Mouse (Mus musculus): ENCODE data around the gene Cfap46. TPM values are rescaled to one million over a fixed set of nuclear protein-coding genes. Genes with fewer than 3 reads are reported as not detected.

Gene Cfap46
- 1 to 10 TPM; 1.8 to 3.5 TPM for total RNA-seq (2021)

DNA sequence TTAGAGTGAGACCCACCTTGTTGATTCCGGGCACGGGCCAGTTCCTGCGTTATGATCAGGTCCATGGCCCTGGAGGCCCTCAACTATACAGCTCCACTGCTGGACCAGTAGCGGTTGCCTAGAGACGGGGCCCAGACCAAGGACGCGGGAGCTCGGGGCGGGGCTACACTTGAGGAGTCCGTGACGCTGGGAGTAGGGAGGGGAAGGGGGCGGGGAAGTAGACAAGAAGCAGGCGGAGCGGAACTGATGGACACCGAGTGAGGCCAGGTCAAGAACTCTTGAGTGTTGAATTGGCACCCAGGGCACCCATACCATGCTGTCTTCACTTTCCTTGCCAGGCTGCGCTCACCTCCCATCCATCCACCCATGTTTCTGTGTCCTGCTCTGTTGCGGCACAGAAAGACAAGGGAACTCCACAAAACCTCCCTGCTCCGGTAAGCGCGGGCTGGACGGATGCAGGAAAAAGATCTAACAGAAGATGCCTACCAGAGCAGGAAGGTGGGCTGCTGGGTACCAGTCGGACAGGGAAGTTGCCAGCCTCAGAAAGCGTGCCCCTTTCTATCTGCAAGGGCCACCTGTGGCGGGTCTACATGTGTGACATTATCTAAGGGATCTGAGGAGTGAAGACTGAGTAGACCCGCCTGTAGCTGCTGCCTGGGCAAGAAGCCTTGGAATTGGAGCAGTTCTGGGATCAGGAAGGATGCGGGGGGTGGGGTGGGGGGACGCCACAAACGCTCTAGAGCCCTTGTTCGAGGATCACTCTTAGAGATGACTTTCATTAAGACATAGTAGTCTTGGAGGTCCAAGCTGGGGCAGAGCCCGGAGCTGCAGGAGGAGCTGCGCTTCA is at the start of gene Cfap46:
Gene Cfap46 (minus strand): TSS at position 112 of the 847 bp plus-strand sequence.
- peak; percentile 47 to 54 for DNase-seq (ENCODE audit: extremely low spot score in 1 of 2, low spot score in 1 of 2)

GRCm38 (mm10) chr7:139731276-139731696 is 47.7 kb upstream of the Cfap46 start:
- DNase-seq (ENCODE audit: extremely low spot score in 1 of 2, low spot score in 1 of 2), result no peak

- no peak for DNase-seq (ENCODE audit: extremely low spot score in 1 of 2, low spot score in 1 of 2)
Measured at GRCm38 (mm10) chr7:139727072-139727471, 43.5 kb upstream of the Cfap46 start.

DNA sequence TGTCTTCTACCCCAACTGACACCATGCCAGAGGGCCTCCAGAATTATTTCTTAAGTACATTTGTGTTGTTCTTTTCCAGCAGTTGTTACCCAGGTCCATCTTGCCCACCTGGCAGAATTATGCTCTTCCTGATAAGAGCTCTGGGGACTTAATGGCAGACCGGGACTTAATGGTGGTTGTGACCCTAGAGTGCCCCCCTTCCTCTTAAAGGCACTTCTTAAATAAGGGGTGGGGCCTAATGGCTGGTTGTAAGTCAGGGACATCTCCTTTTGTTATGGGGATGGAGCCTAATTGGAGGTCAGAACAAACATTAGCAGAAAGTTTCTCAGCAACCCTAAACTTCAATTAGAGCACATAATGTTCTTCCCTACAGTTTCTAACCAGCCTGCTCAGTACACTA is 42.0 kb upstream of the Cfap46 start:
- DNase-seq (ENCODE audit: extremely low spot score in 1 of 2, low spot score in 1 of 2), result no peak

DNA sequence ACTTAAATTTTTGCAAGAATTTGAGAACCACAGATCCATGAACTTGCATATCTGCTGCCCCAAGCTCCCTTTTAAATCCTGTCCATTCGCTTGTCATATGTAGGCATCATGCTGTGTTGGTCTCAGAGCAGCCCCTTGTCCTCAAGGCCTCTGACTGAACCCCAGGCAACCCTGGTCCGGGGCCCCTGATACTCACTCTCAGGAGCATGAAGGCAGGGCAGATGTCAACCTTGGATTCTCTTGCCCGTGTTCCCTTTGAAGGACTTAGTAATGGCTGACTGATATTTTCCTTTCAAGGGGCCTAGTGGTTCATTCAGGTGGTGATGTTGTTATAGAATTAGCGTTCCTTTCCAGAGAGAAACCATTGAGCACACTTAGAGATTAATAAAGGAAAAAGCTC is 40.4 kb upstream of the Cfap46 start:
- no peak for DNase-seq (ENCODE audit: extremely low spot score in 1 of 2, low spot score in 1 of 2)

DNA sequence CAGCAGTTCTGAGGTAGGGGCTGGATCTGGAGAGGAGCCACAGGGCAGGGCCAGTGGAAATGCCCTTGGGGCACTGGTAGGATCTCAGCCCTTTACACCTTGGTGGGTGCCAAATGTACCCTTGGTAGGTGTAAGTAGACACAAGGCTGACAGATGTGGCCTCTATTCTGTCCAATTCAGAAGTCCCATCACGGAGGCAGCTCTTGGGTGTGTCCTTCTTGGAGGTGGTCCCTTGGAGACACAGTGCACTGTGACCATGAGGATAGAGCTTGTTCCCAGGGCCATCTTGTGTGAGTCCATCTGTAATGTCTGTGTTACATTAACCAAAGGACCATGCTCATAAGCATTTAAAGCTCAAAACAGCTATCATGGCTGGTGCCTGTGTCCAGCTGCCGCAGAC is 37.6 kb upstream of the Cfap46 start:
- DNase-seq (ENCODE audit: extremely low spot score in 1 of 2, low spot score in 1 of 2), result no peak

- no peak for DNase-seq (ENCODE audit: extremely low spot score in 1 of 2, low spot score in 1 of 2)
Measured at GRCm38 (mm10) chr7:139717781-139718180, 34.2 kb upstream of the Cfap46 start.

DNA sequence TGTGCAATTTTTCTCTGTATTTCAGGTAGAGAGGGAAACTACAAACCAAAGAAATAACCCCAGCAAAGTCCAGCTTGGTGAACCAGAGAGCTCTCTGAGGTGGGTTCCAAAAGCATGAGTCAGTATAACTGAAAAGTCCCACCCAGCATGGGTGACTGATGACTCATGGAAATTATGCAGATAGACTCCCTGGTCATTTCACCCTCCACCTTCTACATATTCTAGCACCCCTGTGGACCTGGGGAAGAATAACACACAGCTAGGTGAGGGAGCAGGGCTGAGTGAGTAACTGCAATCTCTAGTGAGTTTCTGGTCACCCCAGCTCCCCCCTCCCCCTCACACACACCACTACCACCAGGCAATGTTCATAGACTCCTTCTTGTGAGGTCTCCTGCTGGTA is 28.2 kb upstream of the Cfap46 start:
- DNase-seq (ENCODE audit: extremely low spot score in 1 of 2, low spot score in 1 of 2), result no peak

DNA sequence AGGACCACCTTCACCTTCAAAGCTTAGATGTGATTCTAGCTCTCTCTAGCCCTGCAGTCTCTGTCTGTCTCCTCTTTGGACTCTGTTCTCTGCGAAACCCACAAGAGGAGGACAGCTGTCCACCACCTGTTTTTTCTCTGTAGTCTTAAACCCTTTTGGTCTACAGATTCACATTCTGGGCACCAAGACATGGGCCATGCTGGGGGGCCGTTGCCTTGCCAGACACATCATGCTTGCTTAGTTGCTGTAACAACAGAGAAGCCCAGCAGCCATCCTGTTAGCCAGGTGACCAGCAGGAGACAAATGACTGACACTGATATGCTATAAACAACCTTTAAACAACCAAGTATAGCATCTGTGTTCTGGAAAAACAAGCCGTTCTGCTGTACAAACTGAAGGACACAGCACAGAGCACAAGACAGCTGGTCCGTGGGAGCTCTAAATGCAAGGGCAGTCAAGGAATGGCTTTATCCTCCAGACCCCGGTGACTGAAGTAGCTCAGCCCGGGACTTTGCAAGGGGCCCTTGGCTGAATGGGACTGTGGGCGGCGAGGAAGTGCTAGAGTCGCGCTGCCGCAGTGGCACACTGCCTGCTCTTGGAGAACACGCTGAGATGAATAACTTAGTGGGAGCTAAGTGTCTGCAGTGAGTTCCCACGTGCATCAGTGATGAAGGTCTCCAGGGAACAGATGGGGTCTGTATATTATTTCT is 22.9 kb upstream of the Cfap46 start:
- peak in 1 of 2 experiments; percentile 32 for DNase-seq (ENCODE audit: extremely low spot score in 1 of 2, low spot score in 1 of 2)

DNA sequence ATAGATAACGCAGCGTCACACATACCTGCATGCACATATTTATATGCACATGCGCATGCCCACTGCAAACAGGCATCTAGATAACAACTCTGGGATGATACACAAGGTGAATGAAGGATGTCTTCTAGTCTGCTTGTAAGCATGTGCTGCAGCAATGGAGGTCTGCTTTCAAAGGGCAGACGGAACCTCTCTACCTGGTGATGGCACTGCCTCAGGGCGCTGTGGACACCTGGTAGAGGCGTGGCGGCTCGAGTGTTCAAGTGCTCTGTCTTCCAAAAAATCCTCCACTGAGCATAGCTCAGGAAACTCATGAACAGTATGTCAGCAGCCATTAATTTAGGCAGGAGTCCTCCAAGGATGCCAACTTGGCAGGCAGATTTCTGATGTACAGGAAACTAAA is 22.2 kb upstream of the Cfap46 start:
- no peak for DNase-seq (ENCODE audit: extremely low spot score in 1 of 2, low spot score in 1 of 2)

- no peak for DNase-seq (ENCODE audit: extremely low spot score in 1 of 2, low spot score in 1 of 2)
Measured at GRCm38 (mm10) chr7:139705081-139705480, 21.5 kb upstream of the Cfap46 start.

GRCm38 (mm10) chr7:139703826-139704199 is 20.2 kb upstream of the Cfap46 start:
- DNase-seq (ENCODE audit: extremely low spot score in 1 of 2, low spot score in 1 of 2), result no peak

DNA sequence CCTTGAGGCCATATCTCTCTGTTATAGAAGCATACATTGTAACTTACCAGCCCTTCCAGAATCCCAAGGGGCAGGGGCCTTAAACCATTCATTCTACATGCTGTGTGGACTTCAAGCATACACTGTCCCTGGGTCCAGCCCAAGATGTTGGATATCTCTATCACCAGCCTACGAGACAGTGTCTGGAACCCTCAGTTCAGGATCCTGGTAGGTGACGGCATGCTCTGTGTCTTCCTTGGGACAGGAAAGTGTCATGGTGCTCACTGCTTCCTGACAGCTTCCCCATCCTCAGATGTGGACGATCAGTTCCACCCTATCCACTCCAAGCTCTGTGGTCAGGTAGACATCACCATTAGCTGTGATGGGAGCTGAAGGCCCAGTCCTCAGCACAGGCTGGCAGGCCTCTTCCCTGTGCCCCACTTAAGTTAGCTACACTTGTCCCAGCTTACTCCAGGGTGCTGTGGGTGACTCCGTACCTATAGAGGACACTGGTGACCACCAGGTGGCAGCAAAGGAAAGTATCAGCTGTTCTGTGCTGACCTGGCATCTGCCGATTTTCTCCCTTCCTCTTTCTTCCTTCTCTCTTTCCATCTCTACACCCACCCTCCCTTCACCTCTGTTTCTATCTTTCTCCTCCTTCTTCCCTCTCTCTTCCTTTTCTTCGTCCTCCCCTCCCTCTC is 19.7 kb upstream of the Cfap46 start:
- DNase-seq (ENCODE audit: extremely low spot score in 1 of 2, low spot score in 1 of 2), result peak; percentile 73 to 96

- DNase-seq (ENCODE audit: extremely low spot score in 1 of 2, low spot score in 1 of 2), result no peak
Measured at GRCm38 (mm10) chr7:139701651-139702301, 18.2 kb upstream of the Cfap46 start.

- peak; percentile 38 to 48 for DNase-seq (ENCODE audit: extremely low spot score in 1 of 2, low spot score in 1 of 2)
Measured at GRCm38 (mm10) chr7:139692641-139693294, 9.2 kb upstream of the Cfap46 start.

- DNase-seq (ENCODE audit: extremely low spot score in 1 of 2, low spot score in 1 of 2), result no peak
Measured at GRCm38 (mm10) chr7:139692211-139692610, 8.6 kb upstream of the Cfap46 start.

- no peak for DNase-seq (ENCODE audit: extremely low spot score in 1 of 2, low spot score in 1 of 2)
Measured at GRCm38 (mm10) chr7:139685336-139685735, 1.7 kb upstream of the Cfap46 start.

DNA sequence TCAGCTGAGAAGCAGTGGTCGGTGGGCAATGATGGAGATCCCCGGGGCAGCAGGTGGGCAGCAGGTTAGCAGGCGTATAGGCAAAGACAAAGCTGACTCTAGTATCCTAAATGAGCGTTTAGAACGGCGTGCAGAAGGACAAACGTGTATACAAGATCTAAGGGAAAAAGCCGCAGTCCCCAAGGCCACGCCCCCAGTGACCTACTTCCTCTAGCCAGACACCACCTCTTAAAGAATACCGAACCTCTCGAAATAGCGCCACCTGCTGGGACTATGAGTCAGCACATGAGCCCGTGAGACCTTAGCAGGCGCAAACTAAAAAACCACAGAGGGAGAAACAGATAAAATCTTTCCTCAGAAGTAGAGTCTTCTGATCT is 924 bp upstream of the Cfap46 start:
- DNase-seq (ENCODE audit: extremely low spot score in 1 of 2, low spot score in 1 of 2), result peak; percentile 66 to 87

DNA sequence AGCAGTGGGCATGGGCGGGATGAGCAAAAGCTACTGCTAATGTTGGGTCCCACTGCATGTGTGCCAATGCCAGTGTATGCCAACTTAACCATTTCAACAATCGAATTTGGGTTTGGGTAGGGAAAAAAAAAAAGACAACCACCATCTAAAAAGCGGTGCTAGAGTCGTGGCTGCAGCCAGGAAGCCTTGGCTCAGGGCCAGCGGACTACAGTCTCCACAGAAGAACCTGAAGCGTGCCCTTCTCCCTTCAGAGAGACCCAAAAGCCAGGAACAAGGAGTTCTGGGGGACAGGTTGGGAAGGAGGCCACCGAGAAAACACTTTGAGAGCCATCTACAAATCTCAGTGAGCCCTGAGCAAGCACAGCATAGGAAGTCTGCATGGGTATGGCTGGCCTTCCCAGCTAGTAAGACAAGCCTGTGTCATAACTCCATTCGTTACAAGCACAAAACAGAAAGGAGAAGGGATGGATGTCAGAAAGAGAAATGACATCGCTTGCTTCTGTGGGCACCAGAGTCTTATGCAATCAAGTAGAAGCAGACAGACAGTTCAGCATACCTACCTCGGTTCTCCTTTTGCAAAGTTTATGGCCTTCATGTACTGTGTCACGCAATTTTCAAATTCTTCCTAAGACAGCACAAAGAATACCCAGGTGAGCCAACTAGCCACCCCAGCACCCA is 1.6 kb downstream of the Cfap46 start:
- no peak for DNase-seq (ENCODE audit: extremely low spot score in 1 of 2, low spot score in 1 of 2)

DNA sequence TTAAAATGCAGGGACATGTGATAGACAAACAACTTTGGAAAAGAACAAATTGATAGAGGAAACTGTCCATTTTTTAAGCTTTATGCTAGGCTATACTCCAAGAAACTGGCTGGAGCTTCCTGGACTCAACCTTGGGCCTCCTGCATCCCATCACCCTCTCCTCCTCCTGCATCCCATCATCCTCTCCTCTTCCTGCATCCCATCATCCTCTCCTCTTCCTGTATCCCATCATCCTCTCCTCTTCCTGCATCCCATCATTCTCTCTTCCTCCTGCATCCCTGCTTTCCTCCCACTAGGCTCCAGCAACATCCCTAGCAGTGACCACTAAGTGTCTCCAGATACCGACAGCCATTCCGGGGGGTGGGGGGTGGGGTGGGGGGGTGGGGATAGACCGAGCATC is 7.2 kb downstream of the Cfap46 start:
- no peak for DNase-seq (ENCODE audit: extremely low spot score in 1 of 2, low spot score in 1 of 2)

All from layer of hippocampus, postnatal 25 days (tissue).